Mouse (Mus musculus) erythroblast, embryonic 14.5 days (primary cell): Measurements from ENCODE around the gene Tnrc6c.

Source experiments
- GATA1 ChIP-seq: IDR thresholded peaks from 2 replicates; pipeline ENCODE4 v1.6.1; 2012; ENCODE audit warnings: low read length, inconsistent platforms, mixed read lengths
- TAL1 ChIP-seq: IDR thresholded peaks from 3 replicates; pipeline ENCODE4 v1.6.1; 2012; ENCODE audit warnings: low read length, inconsistent platforms, mixed read lengths

GRCm38 (mm10) chr11:117677594-117677993, 23.5 kb downstream of the Tnrc6c start:
- TF ChIP-seq TAL1, result no peak
- TF ChIP-seq GATA1, result no peak
